In the genomic region with DNA sequence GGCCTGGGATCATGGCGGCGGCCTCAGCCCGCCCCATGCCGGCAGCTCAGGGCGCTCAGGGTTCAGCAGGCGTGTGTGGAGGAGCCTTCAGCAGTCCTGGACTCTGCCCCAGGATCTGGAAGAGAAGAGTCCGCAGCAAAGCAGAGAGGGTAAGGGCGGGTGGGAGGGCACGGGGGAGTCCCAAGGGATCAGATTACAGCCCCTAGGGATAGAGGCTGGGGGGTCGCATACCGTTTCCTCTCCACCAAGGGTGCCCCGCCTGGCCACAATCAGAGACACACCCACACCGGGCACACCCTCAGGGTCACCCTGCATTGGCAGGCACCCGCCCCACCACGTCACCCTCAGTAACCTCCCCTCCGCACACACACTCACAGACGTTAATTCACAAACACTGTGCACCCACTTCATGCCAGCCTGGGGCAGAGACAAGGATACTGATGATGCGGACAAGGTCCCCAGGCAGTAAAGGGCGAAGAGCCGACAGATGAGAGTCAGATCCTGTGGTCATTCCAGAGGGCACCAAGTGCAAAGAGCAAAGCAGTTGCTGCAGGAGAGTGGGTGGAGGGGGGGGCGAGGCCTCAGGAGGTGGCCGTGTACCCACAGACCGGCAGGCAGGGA, we compare ENCODE assay signal across 8 mouse cellular contexts. TPM values are rescaled to one million over a fixed set of nuclear protein-coding genes. Genes with fewer than 3 reads are reported as not detected.
A peak's percentile ranks its signal among the peaks of the same experiment; 100 is the strongest.
DNase-seq lines count a peak whose midpoint lies in the region; ATAC-seq lines count a peak whose summit lies in the region.

No protein-coding gene starts in this region.

- 31% methylated on average over 22 of the region's 23 CpGs for WGBS in limb, embryonic 11.5 days
- WGBS in stomach, embryonic 16.5 days, result 34% methylated on average over 23 of the region's 23 CpGs

- H3K9me3 ChIP-seq in limb, embryonic 11.5 days (ENCODE audit: control insufficient read depth, low read length), result no peaks in the 10 kb centered on the region
- H3K9me3 ChIP-seq in stomach, embryonic 16.5 days (replicated peaks; ENCODE audit: control insufficient read depth, low read length), result no peaks in the 10 kb centered on the region

- H3K4me2 ChIP-seq in limb, embryonic 11.5 days (ENCODE audit: low read depth, severe bottlenecking), result peak overlapping the region; percentile 34; the same call in 1 of the 2 replicates
- peak overlapping the region; percentile 51 for H3K4me2 ChIP-seq in stomach, embryonic 16.5 days (ENCODE audit: low read depth, low read length)

- no peaks in the 10 kb centered on the region for H3K27me3 ChIP-seq in limb, embryonic 11.5 days (ENCODE audit: control insufficient read depth, insufficient read depth, low read length)
- no peaks in the 10 kb centered on the region for H3K27me3 ChIP-seq in stomach, embryonic 16.5 days (ENCODE audit: control insufficient read depth, insufficient read depth, low read length)

- ATAC-seq in limb, embryonic 11.5 days (ENCODE audit: insufficient number of reproducible peaks, low FRiP score, low TSS enrichment, low read depth), result no peak
- peak; percentile 66 for ATAC-seq in stomach, embryonic 16.5 days (ENCODE audit: insufficient read depth, low FRiP score)

- peaks cover 65% of the 10 kb centered on the region for H3K4me1 ChIP-seq in limb, embryonic 11.5 days (ENCODE audit: control insufficient read depth, insufficient read depth, low read length)
- H3K4me1 ChIP-seq in stomach, embryonic 16.5 days (ENCODE audit: control insufficient read depth, insufficient read depth, low read length), result peaks cover 39% of the 10 kb centered on the region

- H3K4me3 ChIP-seq in limb, embryonic 11.5 days (ENCODE audit: low read depth, low read length), result no peak overlapping the region
- peak overlapping the region; percentile 40 for H3K4me3 ChIP-seq in stomach, embryonic 16.5 days (replicated peaks; ENCODE audit: low read length)

- DNase-seq in adrenal gland, postnatal 14 days, result peak; percentile 79
- no peak for DNase-seq in adrenal gland, postnatal 4 days (ENCODE audit: low spot score in 2 of 2)
- peak; percentile 64 for DNase-seq in ovary, postnatal 36 days (ENCODE audit: low spot score)
- DNase-seq in ovary, postnatal 14 days (ENCODE audit: low spot score), result no peak
- no peak for DNase-seq in limb, embryonic 11.5 days (ENCODE audit: low spot score)
- no peak for DNase-seq in spleen, adult 12 weeks (ENCODE audit: low spot score)
- no peak for DNase-seq in embryo, embryonic 11 days

- peak overlapping the region; percentile 49 for H3K9ac ChIP-seq in limb, embryonic 11.5 days (ENCODE audit: low read length)
- H3K9ac ChIP-seq in stomach, embryonic 16.5 days (ENCODE audit: low read length), result peak overlapping the region; percentile 69

- no peaks in the 10 kb centered on the region for H3K36me3 ChIP-seq in limb, embryonic 11.5 days (ENCODE audit: control insufficient read depth, insufficient read depth, low read length)
- H3K36me3 ChIP-seq in stomach, embryonic 16.5 days (ENCODE audit: control insufficient read depth, insufficient read depth, low read length), result no peaks in the 10 kb centered on the region

- no peak overlapping the region; the same call in 1 of the 2 replicates for H3K27ac ChIP-seq in limb, embryonic 11.5 days (replicated peaks; ENCODE audit: low read depth, low read length)
- peak overlapping the region; percentile 81 for H3K27ac ChIP-seq in stomach, embryonic 16.5 days (ENCODE audit: low read length)

RNA-seq across cellular contexts. Expression of gene Sema3b, which starts 3.9 kb away (rescaled TPM):
- total RNA-seq in adrenal gland, postnatal 14 days (2021), result 8.3 and 8.7 TPM in 2 replicates
- total RNA-seq in adrenal gland, postnatal 4 days (2021), result 10 to 100 TPM; 16.9 to 19.4 TPM
- polyA plus RNA-seq in limb, embryonic 11.5 days (2014; fragmentation: Nextera tagmentation; extraction: Ambion mirVana), result 3.4 and 3.7 TPM in 2 replicates
- 14.9 and 16.3 TPM in 2 replicates for polyA plus RNA-seq in stomach, embryonic 16.5 days (2015; fragmentation: Nextera tagmentation; extraction: Ambion mirVana)

RNA-seq across cellular contexts. Expression of gene Ifrd2, which starts 17.7 kb away (rescaled TPM):
- total RNA-seq in adrenal gland, postnatal 14 days (2021), result 42.1 and 43.1 TPM in 2 replicates
- total RNA-seq in adrenal gland, postnatal 4 days (2021), result 10 to 100 TPM; 40.9 to 41.4 TPM
- polyA plus RNA-seq in limb, embryonic 11.5 days (2014; fragmentation: Nextera tagmentation; extraction: Ambion mirVana), result 47.6 and 49.0 TPM in 2 replicates
- 62.0 and 77.7 TPM in 2 replicates for polyA plus RNA-seq in stomach, embryonic 16.5 days (2015; fragmentation: Nextera tagmentation; extraction: Ambion mirVana)

RNA-seq across cellular contexts. Expression of gene Hyal3, which starts 24.5 kb away (rescaled TPM):
- 1.4 and 1.6 TPM in 2 replicates for total RNA-seq in adrenal gland, postnatal 14 days (2021)
- total RNA-seq in adrenal gland, postnatal 4 days (2021), result 1 to 10 TPM; 2.7 to 2.9 TPM
- 0.54 and 0.57 TPM in 2 replicates for polyA plus RNA-seq in limb, embryonic 11.5 days (2014; fragmentation: Nextera tagmentation; extraction: Ambion mirVana)
- polyA plus RNA-seq in stomach, embryonic 16.5 days (2015; fragmentation: Nextera tagmentation; extraction: Ambion mirVana), result 1.4 and 1.9 TPM in 2 replicates

RNA-seq across cellular contexts. Expression of gene Naa80, which starts 26.5 kb away (rescaled TPM):
- total RNA-seq in adrenal gland, postnatal 14 days (2021), result 19.6 and 21.0 TPM in 2 replicates
- 10 to 100 TPM; 17.4 to 18.0 TPM for total RNA-seq in adrenal gland, postnatal 4 days (2021)
- 14.3 and 16.7 TPM in 2 replicates for polyA plus RNA-seq in limb, embryonic 11.5 days (2014; fragmentation: Nextera tagmentation; extraction: Ambion mirVana)
- polyA plus RNA-seq in stomach, embryonic 16.5 days (2015; fragmentation: Nextera tagmentation; extraction: Ambion mirVana), result 17.4 and 20.4 TPM in 2 replicates

RNA-seq across cellular contexts. Expression of gene Hyal1, which starts 28.4 kb away (rescaled TPM):
- 9.9 and 17.6 TPM in 2 replicates for total RNA-seq in adrenal gland, postnatal 14 days (2021)
- total RNA-seq in adrenal gland, postnatal 4 days (2021), result 1 to 10 TPM; 5.1 to 5.4 TPM
- 8.0 and 8.4 TPM in 2 replicates for polyA plus RNA-seq in limb, embryonic 11.5 days (2014; fragmentation: Nextera tagmentation; extraction: Ambion mirVana)
- 14.9 and 16.8 TPM in 2 replicates for polyA plus RNA-seq in stomach, embryonic 16.5 days (2015; fragmentation: Nextera tagmentation; extraction: Ambion mirVana)

Comparison
In these comparisons a context has a peak if more than half of its experiments do, and no peak if none do; other contexts are left out.
1. DNase-seq: peak in adrenal gland, postnatal 14 days (single experiment) and ovary, postnatal 36 days (single experiment); none in adrenal gland, postnatal 4 days (0 of 2), ovary, postnatal 14 days (single experiment), limb, embryonic 11.5 days (single experiment), spleen, adult 12 weeks (single experiment) and embryo, embryonic 11 days (single experiment).